Mouse (Mus musculus) ES-Bruce4 (cell line): ENCODE measurements at regions not wholly inside any gene's neighbourhood (a gene's known extent, or its start where the extent isn't known, plus 50 kb on each side); places are given as distances from the start of the nearest gene placed in this dataset.

Experiments
- H3K27ac ChIP-seq: 2 replicates; pipeline ENCODE4 v1.5.1; 2012; ENCODE audit warnings: low read length, inconsistent platforms; ENCODE audit not compliant: insufficient read depth
- H3K27me3 ChIP-seq: 2 replicates; pipeline ENCODE4 v1.6.1; 2012; ENCODE audit warnings: mild to moderate bottlenecking, low read length, inconsistent platforms; ENCODE audit not compliant: control insufficient read depth, poor library complexity, insufficient read depth, severe bottlenecking
- H3K36me3 ChIP-seq: 2 replicates; pipeline ENCODE4 v1.6.1; 2012; ENCODE audit warnings: inconsistent platforms, mild to moderate bottlenecking, low read length, moderate library complexity; ENCODE audit not compliant: control insufficient read depth, poor library complexity, insufficient read depth, severe bottlenecking
- H3K4me1 ChIP-seq: one replicate; pipeline ENCODE4 v1.8.1; 2011; ENCODE audit warnings: low read length; ENCODE audit not compliant: control insufficient read depth, insufficient read depth
- H3K4me3 ChIP-seq: 2 replicates; pipeline ENCODE4 v1.5.1; 2011; ENCODE audit warnings: low read depth, mild to moderate bottlenecking, low read length
- H3K9ac ChIP-seq: 2 replicates; pipeline ENCODE4 v1.6.1; 2012; ENCODE audit warnings: low read depth, mild to moderate bottlenecking, inconsistent platforms; ENCODE audit not compliant: poor library complexity, severe bottlenecking
- H3K9me3 ChIP-seq: replicated peaks from 2 replicates; pipeline ENCODE4 v1.6.1; 2012; ENCODE audit warnings: mild to moderate bottlenecking, low read length, inconsistent platforms; ENCODE audit not compliant: control insufficient read depth, poor library complexity, insufficient read depth, severe bottlenecking
- CTCF ChIP-seq: IDR thresholded peaks from one replicate; pipeline ENCODE4 v1.8.1; 2011; ENCODE audit warnings: low read depth, low read length
- EP300 ChIP-seq: IDR thresholded peaks from 2 replicates; pipeline ENCODE4 v1.6.1; 2011; ENCODE audit warnings: low read depth, low read length; ENCODE audit not compliant: insufficient read depth
- POLR2A ChIP-seq: IDR thresholded peaks from one replicate; pipeline ENCODE4 v1.8.1; 2011; ENCODE audit warnings: low read length; ENCODE audit not compliant: insufficient read depth

GRCm38 (mm10) chr1:157655446-157655845 lies 148.9 kb downstream of the Sec16b start:
- Histone ChIP-seq H3K27me3 (no peaks in the 10 kb centered on the region), H3K4me3 (no peak overlapping the region), H3K27ac (no peak overlapping the region), H3K9me3 (no peaks in the 10 kb centered on the region), H3K36me3 (no peaks in the 10 kb centered on the region), H3K4me1 (no peaks in the 10 kb centered on the region), H3K9ac (no peak overlapping the region)
- TF ChIP-seq EP300, result no peak
- TF ChIP-seq POLR2A, result no peak
- no peak for TF ChIP-seq CTCF

GRCm38 (mm10) chr1:157669626-157670025 lies 163.1 kb downstream of the Sec16b start:
- Histone ChIP-seq H3K36me3 (no peaks in the 10 kb centered on the region), H3K9me3 (no peaks in the 10 kb centered on the region), H3K4me3 (no peak overlapping the region), H3K4me1 (no peaks in the 10 kb centered on the region), H3K9ac (no peak overlapping the region), H3K27me3 (no peaks in the 10 kb centered on the region), H3K27ac (no peak overlapping the region)
- TF ChIP-seq CTCF (no peak), EP300 (no peak), POLR2A (no peak)

GRCm38 (mm10) chr1:157684356-157684755 lies 177.8 kb downstream of the Sec16b start:
- Histone ChIP-seq H3K36me3 (no peaks in the 10 kb centered on the region), H3K27me3 (no peaks in the 10 kb centered on the region), H3K9ac (no peak overlapping the region), H3K9me3 (no peaks in the 10 kb centered on the region), H3K4me1 (no peaks in the 10 kb centered on the region), H3K4me3 (no peak overlapping the region), H3K27ac (no peak overlapping the region)
- TF ChIP-seq EP300 (no peak), CTCF (no peak), POLR2A (no peak)

- no peaks in the 10 kb centered on the region for H3K4me1 ChIP-seq
- H3K9me3 ChIP-seq, result no peaks in the 10 kb centered on the region
- H3K4me3 ChIP-seq, result no peak overlapping the region
- H3K9ac ChIP-seq, result no peak overlapping the region
- H3K27me3 ChIP-seq, result no peaks in the 10 kb centered on the region
- H3K27ac ChIP-seq, result no peak overlapping the region
- TF ChIP-seq CTCF (no peak), EP300 (no peak), POLR2A (no peak)
- H3K36me3 ChIP-seq, result no peaks in the 10 kb centered on the region
Observed at GRCm38 (mm10) chr1:157695198-157695597, 188.7 kb downstream of the Sec16b start.

- no peaks in the 10 kb centered on the region for H3K4me1 ChIP-seq
- H3K9me3 ChIP-seq, result no peaks in the 10 kb centered on the region
- H3K9ac ChIP-seq, result no peak overlapping the region
- no peak overlapping the region for H3K27ac ChIP-seq
- H3K27me3 ChIP-seq, result no peaks in the 10 kb centered on the region
- no peaks in the 10 kb centered on the region for H3K36me3 ChIP-seq
- H3K4me3 ChIP-seq, result no peak overlapping the region
- TF ChIP-seq CTCF (no peak), EP300 (no peak), POLR2A (no peak)
Observed at GRCm38 (mm10) chr1:157703639-157704038, 197.1 kb downstream of the Sec16b start.

GRCm38 (mm10) chr1:157705364-157705763 lies 198.8 kb downstream of the Sec16b start:
- H3K4me1 ChIP-seq, result no peaks in the 10 kb centered on the region
- no peaks in the 10 kb centered on the region for H3K9me3 ChIP-seq
- no peak overlapping the region for H3K4me3 ChIP-seq
- H3K9ac ChIP-seq, result no peak overlapping the region
- no peak overlapping the region for H3K27ac ChIP-seq
- TF ChIP-seq POLR2A (no peak), EP300 (no peak), CTCF (no peak)
- no peaks in the 10 kb centered on the region for H3K27me3 ChIP-seq
- H3K36me3 ChIP-seq, result no peaks in the 10 kb centered on the region
